ENCODE assay signal across 30 mouse cellular contexts in genomic region chr10:56165758-56166157, GRCm38 (mm10). TPM values are rescaled to one million over a fixed set of nuclear protein-coding genes. Genes with fewer than 3 reads are reported as not detected.
DNase-seq lines count a peak whose midpoint lies in the region; TF ChIP-seq lines count a peak whose summit lies in the region.
"Had no signal": no experiment of that assay in that cellular context is flagged by ENCODE, and none has a peak within 500 bp of the region (broad histone marks: within the 10 kb centered on the region; RNA-seq: fewer than 3 reads in every experiment).

No protein-coding gene starts in this region.

- DNase-seq in layer of hippocampus, adult 2 months (ENCODE audit: low spot score in 2 of 2), result peak in 1 of 2 experiments; percentile 26
- no peak for DNase-seq in layer of hippocampus, adult 9-10 months (ENCODE audit: low spot score)
- DNase-seq in right cerebral cortex, postnatal 25 days, result peak; percentile 22
- DNase-seq in right cerebral cortex, postnatal 4 days, result no peak
- DNase-seq in left cerebral cortex, postnatal 25 days (ENCODE audit: low spot score in 2 of 2), result peak; percentile 13 to 76
- no peak for DNase-seq in kidney, postnatal 36 days
- DNase-seq in Muller cell, postnatal 12 days (ENCODE audit: inconsistent ontology term), result no peak
- DNase-seq: adrenal gland, adult 2 months; adrenal gland, postnatal 36 days; B cell, adult 2 months; cerebellum, adult 2 months; cerebellum, postnatal 14 days; forebrain, postnatal 0 days; gastrocnemius, adult 2 months; heart, adult 2 months; kidney, adult 18-20 months; kidney, postnatal 25 days; lung, embryonic 14.5 days; lung, postnatal 14 days; midbrain, embryonic 14.5 days; thymus, postnatal 25 days had no signal

- peak overlapping the region; percentile 67; the same call in 1 of the 2 replicates for H3K27ac ChIP-seq in layer of hippocampus, adult 2 months
- H3K27ac ChIP-seq: embryonic facial prominence, embryonic 10.5 days; embryonic facial prominence, embryonic 15.5 days; forebrain, embryonic 12.5 days; gastrocnemius, adult 2 months; heart, adult 2 months; hindbrain, embryonic 15.5 days; kidney, embryonic 15.5 days; limb, embryonic 12.5 days; liver, embryonic 15.5 days; stomach, embryonic 15.5 days had no signal

- no peak overlapping the region for H3K4me3 ChIP-seq in layer of hippocampus, adult 2 months
- H3K4me3 ChIP-seq: embryonic facial prominence, embryonic 10.5 days; embryonic facial prominence, embryonic 15.5 days; forebrain, embryonic 12.5 days; gastrocnemius, adult 2 months; heart, adult 2 months; heart, embryonic 12.5 days; hindbrain, embryonic 15.5 days; kidney, embryonic 15.5 days; limb, embryonic 12.5 days; liver, embryonic 15.5 days; stomach, embryonic 15.5 days had no signal

- intact Hi-C loops in left cerebral cortex, postnatal 25 days (cut with DNase I), result no loop called here

- no peak for TF ChIP-seq CTCF in layer of hippocampus, adult 2 months (conservative IDR thresholded peaks at IDR 0.05)

RNA-seq across cellular contexts. Expression of gene Msl3l2, which starts 59.0 kb away (rescaled TPM):
- total RNA-seq in layer of hippocampus, adult 2 months (2021), result 10 to 100 TPM; 17.6 to 18.4 TPM
- 10 to 100 TPM; 13.7 to 14.8 TPM for total RNA-seq in left cerebral cortex, postnatal 25 days (2021)

Comparison
In these comparisons a context has a peak if more than half of its experiments do, and no peak if none do; other contexts are left out.
1. DNase-seq: peak in right cerebral cortex, postnatal 25 days (single experiment) and left cerebral cortex, postnatal 25 days (2 of 2); none in layer of hippocampus, adult 9-10 months (single experiment), right cerebral cortex, postnatal 4 days (single experiment), kidney, postnatal 36 days (0 of 2) and Muller cell, postnatal 12 days (single experiment).